Mouse (Mus musculus) neural tube, embryonic 15.5 days (tissue): ENCODE measurements around the gene Dab1. TPM values are rescaled to one million over a fixed set of nuclear protein-coding genes. Genes with fewer than 3 reads are reported as not detected.

Source experiments
- ATAC-seq: fragments of 200-750 bp; cut with Nextera tagmentation; 2 replicates; pipeline ENCODE4 v1.8.0; 2017; ENCODE audit warnings: mild to moderate bottlenecking, moderate TSS enrichment, moderate library complexity; ENCODE audit not compliant: low FRiP score
- H3K27ac ChIP-seq: fragments of 300-500 bp; sonication (generic); replicated peaks from 2 replicates; pipeline ENCODE4 v1.5.1; 2015; ENCODE audit warnings: mild to moderate bottlenecking, inconsistent platforms
- H3K27me3 ChIP-seq: fragments of 300-500 bp; sonication (generic); replicated peaks from 2 replicates; pipeline ENCODE4 v1.6.1; 2015; ENCODE audit warnings: inconsistent platforms
- H3K36me3 ChIP-seq: fragments of 300-500 bp; sonication (generic); 2 replicates; pipeline ENCODE4 v1.6.1; 2015; ENCODE audit warnings: inconsistent platforms
- H3K4me1 ChIP-seq: fragments of 300-500 bp; sonication (generic); 2 replicates; pipeline ENCODE4 v1.6.1; 2015; ENCODE audit warnings: inconsistent platforms
- H3K4me2 ChIP-seq: fragments of 300-500 bp; sonication (generic); 2 replicates; pipeline ENCODE4 v1.6.1; 2015; ENCODE audit warnings: inconsistent platforms, mild to moderate bottlenecking, moderate library complexity
- H3K4me3 ChIP-seq: fragments of 300-500 bp; sonication (generic); replicated peaks from 2 replicates; pipeline ENCODE4 v1.5.1; 2015; ENCODE audit warnings: mild to moderate bottlenecking, inconsistent platforms
- H3K9ac ChIP-seq: fragments of 300-500 bp; sonication (generic); replicated peaks from 2 replicates; pipeline ENCODE4 v1.6.1; 2015; ENCODE audit warnings: mild to moderate bottlenecking, inconsistent platforms
- H3K9me3 ChIP-seq: fragments of 300-500 bp; sonication (generic); replicated peaks from 2 replicates; pipeline ENCODE4 v1.6.1; 2016; ENCODE audit warnings: inconsistent platforms
- WGBS: fragments of 180-500 bp; shearing (Covaris S2); methylation state at CpG from one replicate; pipeline ENCODE4 v1.1.7; 2015; ENCODE audit warnings: mixed read lengths; 5-methylcytosine and 5-hydroxymethylcytosine counted together
- polyA plus RNA-seq: library from polyadenylated mRNA; unstranded; fragments of >200 nt; fragmentation: Nextera tagmentation; extraction: Ambion mirVana; gene quantifications from 2 replicates; pipeline ENCODE4 v1.2.1, GENCODE M21; 2015

Gene Dab1
- polyA plus RNA-seq: 50.3 and 57.9 TPM in 2 replicates

- peak within 1 kb of the TSS; percentile 77 for H3K4me2 ChIP-seq
- peak within 1 kb of the TSS; percentile 53 for H3K9ac ChIP-seq
- no peaks in the 10 kb centered on the region for H3K36me3 ChIP-seq
- H3K27ac ChIP-seq: peak within 1 kb of the TSS; percentile 80
- H3K4me3 ChIP-seq: peak within 1 kb of the TSS; percentile 53
- WGBS: 1% methylated on average over 41 of the region's 41 CpGs
- ATAC-seq: peak; percentile 74
- H3K27me3 ChIP-seq: peaks cover 47% of the 10 kb centered on the region
- peaks cover 19% of the 10 kb centered on the region for H3K4me1 ChIP-seq
- H3K9me3 ChIP-seq: no peaks in the 10 kb centered on the region
Measured at GRCm38 (mm10) chr4:103619321-103619945, at the start of gene Dab1. Gene Dab1, plus strand, starts transcription at chr4:103619359.

GRCm38 (mm10) chr4:103571721-103572352 lies 47.3 kb upstream of the Dab1 start:
- no peak for ATAC-seq
- Histone ChIP-seq H3K9me3 (no peaks in the 10 kb centered on the region), H3K36me3 (no peaks in the 10 kb centered on the region), H3K4me2 (no peak overlapping the region), H3K4me3 (no peak overlapping the region), H3K9ac (no peak overlapping the region), H3K4me1 (no peaks in the 10 kb centered on the region), H3K27me3 (no peaks in the 10 kb centered on the region), H3K27ac (peak overlapping the region; percentile 13; the same call in 1 of the 2 replicates)
- WGBS: 57% methylated on average over 4 of the region's 4 CpGs

- Histone ChIP-seq H3K4me1 (no peaks in the 10 kb centered on the region), H3K4me2 (no peak overlapping the region), H3K36me3 (no peaks in the 10 kb centered on the region), H3K27ac (no peak overlapping the region), H3K9me3 (no peaks in the 10 kb centered on the region), H3K9ac (no peak overlapping the region), H3K4me3 (no peak overlapping the region), H3K27me3 (no peaks in the 10 kb centered on the region)
- no peak for ATAC-seq
- WGBS: 89% methylated on average over 2 of the region's 2 CpGs
Measured at GRCm38 (mm10) chr4:103575556-103575955, 43.6 kb upstream of the Dab1 start.

DNA sequence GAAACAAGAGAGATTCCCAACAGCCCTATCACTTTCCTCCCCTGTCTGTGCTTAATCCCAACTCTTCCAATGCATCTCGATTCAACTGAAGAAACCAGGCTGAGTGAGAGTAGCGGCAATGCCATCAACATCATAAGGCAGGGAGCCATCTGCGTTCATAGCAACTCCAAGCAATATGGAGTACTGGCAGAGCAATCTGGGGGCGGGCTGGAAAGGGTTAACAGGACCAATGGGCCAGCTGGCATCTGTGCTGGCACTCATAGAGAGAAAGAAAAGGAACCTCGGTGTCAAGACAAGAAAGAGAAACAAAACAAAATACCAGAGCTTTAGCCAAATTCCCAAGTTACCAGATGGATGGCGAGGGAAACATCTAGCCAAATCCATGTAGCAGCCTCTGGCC lies 42.9 kb upstream of the Dab1 start:
- ATAC-seq: no peak
- no peaks in the 10 kb centered on the region for H3K4me1 ChIP-seq
- no peaks in the 10 kb centered on the region for H3K27me3 ChIP-seq
- no peak overlapping the region for H3K27ac ChIP-seq
- no peaks in the 10 kb centered on the region for H3K36me3 ChIP-seq
- no peak overlapping the region for H3K9ac ChIP-seq
- no peaks in the 10 kb centered on the region for H3K9me3 ChIP-seq
- WGBS: 83% methylated on average over 6 of the region's 6 CpGs
- H3K4me2 ChIP-seq: no peak overlapping the region
- H3K4me3 ChIP-seq: no peak overlapping the region

DNA sequence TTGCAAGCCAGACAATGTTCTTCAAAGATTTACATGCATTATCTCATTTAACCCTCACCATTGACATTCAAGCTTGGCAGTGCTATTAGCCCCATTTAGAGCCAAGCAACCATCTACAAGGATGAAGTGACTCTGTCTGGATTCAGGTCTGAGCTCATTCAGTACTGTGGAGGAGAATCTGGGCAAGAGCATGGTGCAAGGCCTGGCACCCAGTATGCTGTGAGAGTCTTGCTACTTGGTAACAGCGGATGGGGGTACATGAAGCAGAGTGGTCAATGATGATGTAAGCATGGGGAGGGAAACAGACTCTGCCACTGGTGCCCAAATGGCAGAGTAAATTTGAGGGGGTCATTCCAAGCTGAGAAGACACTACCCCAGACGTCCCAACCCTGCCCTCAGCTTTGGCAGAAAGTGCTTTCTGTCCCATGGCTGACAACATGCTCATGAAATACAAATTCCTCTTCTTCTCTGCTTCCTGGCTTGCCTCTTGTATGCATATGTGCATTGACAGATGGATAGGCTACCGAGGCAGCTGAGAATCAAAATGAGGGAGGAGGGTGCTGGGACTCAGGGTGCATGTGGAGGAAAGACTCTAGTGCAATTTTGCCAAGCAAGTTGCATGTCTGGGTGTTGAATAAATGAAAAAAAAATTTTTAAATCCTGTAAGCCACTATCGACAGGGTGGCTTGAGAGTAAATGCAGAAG lies 41.9 kb upstream of the Dab1 start:
- Histone ChIP-seq H3K9me3 (no peaks in the 10 kb centered on the region), H3K4me3 (no peak overlapping the region), H3K4me1 (no peaks in the 10 kb centered on the region), H3K4me2 (no peak overlapping the region), H3K36me3 (no peaks in the 10 kb centered on the region), H3K9ac (no peak overlapping the region), H3K27ac (no peak overlapping the region), H3K27me3 (no peaks in the 10 kb centered on the region)
- WGBS: 79% methylated on average over 4 of the region's 4 CpGs
- ATAC-seq: no peak

DNA sequence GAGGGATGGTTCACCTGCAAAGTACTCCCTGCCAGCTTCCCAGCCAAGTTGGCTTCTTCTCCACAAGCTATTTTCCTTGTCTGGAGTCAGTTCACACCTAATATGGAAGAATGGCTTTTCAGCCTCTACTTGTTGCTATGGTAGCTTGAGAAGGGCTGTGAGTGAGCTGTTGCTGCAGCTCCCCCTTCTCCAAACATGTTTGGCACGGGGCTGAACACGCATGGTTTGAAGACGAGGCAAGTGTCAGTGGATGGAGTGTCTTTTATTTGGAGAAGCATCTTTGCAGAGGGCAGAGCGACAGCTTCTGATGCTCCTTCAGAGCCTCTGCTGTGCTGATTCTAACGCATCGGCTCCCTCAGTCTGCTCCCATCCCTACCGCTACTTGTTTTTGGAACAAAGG lies 41.3 kb upstream of the Dab1 start:
- no peak overlapping the region for H3K9ac ChIP-seq
- no peaks in the 10 kb centered on the region for H3K4me1 ChIP-seq
- H3K36me3 ChIP-seq: no peaks in the 10 kb centered on the region
- ATAC-seq: no peak
- H3K4me2 ChIP-seq: no peak overlapping the region
- no peaks in the 10 kb centered on the region for H3K27me3 ChIP-seq
- H3K27ac ChIP-seq: no peak overlapping the region
- no peaks in the 10 kb centered on the region for H3K9me3 ChIP-seq
- 86% methylated on average over 7 of the region's 7 CpGs for WGBS
- no peak overlapping the region for H3K4me3 ChIP-seq

- no peak overlapping the region for H3K4me3 ChIP-seq
- H3K4me2 ChIP-seq: no peak overlapping the region
- H3K36me3 ChIP-seq: no peaks in the 10 kb centered on the region
- no peak overlapping the region for H3K27ac ChIP-seq
- H3K4me1 ChIP-seq: no peaks in the 10 kb centered on the region
- no peaks in the 10 kb centered on the region for H3K27me3 ChIP-seq
- no peak for ATAC-seq
- WGBS: 83% methylated on average over 9 of the region's 9 CpGs
- no peaks in the 10 kb centered on the region for H3K9me3 ChIP-seq
- no peak overlapping the region for H3K9ac ChIP-seq
Measured at GRCm38 (mm10) chr4:103580021-103580420, 39.1 kb upstream of the Dab1 start.

DNA sequence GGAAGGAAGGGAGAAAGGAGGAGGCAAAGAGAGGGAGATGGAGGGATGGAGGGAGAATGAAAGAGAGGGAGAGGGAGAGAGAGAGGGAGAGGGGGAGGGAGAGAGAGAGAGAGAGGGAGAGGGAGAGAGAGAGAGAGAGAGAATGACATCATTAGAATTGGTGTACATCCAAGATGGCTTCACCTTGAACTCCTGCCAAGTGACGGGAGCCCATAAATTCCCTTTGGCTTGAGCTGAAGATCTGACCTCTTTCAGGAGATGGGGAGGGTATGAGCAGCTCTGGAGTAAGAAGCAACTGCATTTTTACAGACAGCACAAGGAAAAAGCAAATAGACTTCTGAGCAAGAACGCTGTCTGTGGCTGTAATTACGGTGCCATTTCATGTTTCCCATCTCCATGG lies 4.1 kb upstream of the Dab1 start:
- no peak overlapping the region for H3K4me3 ChIP-seq
- H3K9me3 ChIP-seq: no peaks in the 10 kb centered on the region
- no peak overlapping the region for H3K27ac ChIP-seq
- no peak for ATAC-seq
- H3K36me3 ChIP-seq: no peaks in the 10 kb centered on the region
- WGBS: 76% methylated on average over 3 of the region's 3 CpGs
- H3K4me1 ChIP-seq: peaks cover 4% of the 10 kb centered on the region
- peaks cover 21% of the 10 kb centered on the region for H3K27me3 ChIP-seq
- no peak overlapping the region for H3K9ac ChIP-seq
- no peak overlapping the region for H3K4me2 ChIP-seq

- H3K4me2 ChIP-seq: peak overlapping the region; percentile 77
- no peaks in the 10 kb centered on the region for H3K36me3 ChIP-seq
- H3K4me3 ChIP-seq: peak overlapping the region; percentile 53
- ATAC-seq: peak; percentile 43; the same call in 1 of the 2 replicates
- WGBS: under 1% methylated on average over 28 of the region's 28 CpGs
- H3K27me3 ChIP-seq: peaks cover 47% of the 10 kb centered on the region
- peak overlapping the region; percentile 80 for H3K27ac ChIP-seq
- H3K9me3 ChIP-seq: no peaks in the 10 kb centered on the region
- peak overlapping the region; percentile 53 for H3K9ac ChIP-seq
- H3K4me1 ChIP-seq: peaks cover 19% of the 10 kb centered on the region
Measured at GRCm38 (mm10) chr4:103619946-103620371, 800 bp downstream of the Dab1 start.

- no peaks in the 10 kb centered on the region for H3K36me3 ChIP-seq
- peak overlapping the region; percentile 77 for H3K4me2 ChIP-seq
- H3K27ac ChIP-seq: peak overlapping the region; percentile 41; the same call in 1 of the 2 replicates
- peaks cover 47% of the 10 kb centered on the region for H3K27me3 ChIP-seq
- no peaks in the 10 kb centered on the region for H3K9me3 ChIP-seq
- peak overlapping the region; percentile 53 for H3K4me3 ChIP-seq
- no peak for ATAC-seq
- WGBS: 11% methylated on average over 18 of the region's 18 CpGs
- peak overlapping the region; percentile 53 for H3K9ac ChIP-seq
- peaks cover 19% of the 10 kb centered on the region for H3K4me1 ChIP-seq
Measured at GRCm38 (mm10) chr4:103620590-103621155, 1.5 kb downstream of the Dab1 start.

- Histone ChIP-seq H3K4me3 (peak overlapping the region; percentile 53), H3K36me3 (no peaks in the 10 kb centered on the region), H3K27me3 (peaks cover 47% of the 10 kb centered on the region), H3K27ac (no peak overlapping the region), H3K9ac (peak overlapping the region; percentile 53; the same call in 1 of the 2 replicates), H3K4me2 (peak overlapping the region; percentile 77), H3K9me3 (no peaks in the 10 kb centered on the region), H3K4me1 (peaks cover 19% of the 10 kb centered on the region)
- WGBS: 10% methylated on average over 5 of the region's 5 CpGs
- no peak for ATAC-seq
Measured at GRCm38 (mm10) chr4:103621586-103621985, 2.4 kb downstream of the Dab1 start.
